Mouse (Mus musculus) forebrain, embryonic 11.5 days (tissue): ENCODE data around the gene Cat. TPM values are rescaled to one million over a fixed set of nuclear protein-coding genes. Genes with fewer than 3 reads are reported as not detected.

Source experiments
- ATAC-seq: fragments of 200-750 bp; cut with Nextera tagmentation; replicated peaks from 2 replicates; pipeline ENCODE4 v1.8.0; 2017; ENCODE audit warnings: moderate TSS enrichment; ENCODE audit not compliant: low FRiP score
- DNase-seq: peaks from one replicate; pipeline ENCODE4 v3.0.0-alpha.2; 2017; ENCODE audit warnings: low spot score
- H3K27ac ChIP-seq: fragments of 300-500 bp; sonication (generic); 2 replicates; pipeline ENCODE4 v1.5.1; 2014; ENCODE audit warnings: low read depth, low read length
- H3K27me3 ChIP-seq: fragments of 300-500 bp; sonication (generic); 2 replicates; pipeline ENCODE4 v1.6.1; 2014; ENCODE audit warnings: mild to moderate bottlenecking, low read length, mixed read lengths; ENCODE audit not compliant: control insufficient read depth, insufficient read depth
- H3K36me3 ChIP-seq: fragments of 300-500 bp; sonication (generic); 2 replicates; pipeline ENCODE4 v1.6.1; 2014; ENCODE audit warnings: mild to moderate bottlenecking, low read length, moderate library complexity, mixed read lengths; ENCODE audit not compliant: control insufficient read depth, insufficient read depth
- H3K4me1 ChIP-seq: fragments of 300-500 bp; sonication (generic); replicated peaks from 2 replicates; pipeline ENCODE4 v1.6.1; 2014; ENCODE audit warnings: low read length, mixed read lengths; ENCODE audit not compliant: control insufficient read depth, insufficient read depth
- H3K4me2 ChIP-seq: fragments of 300-500 bp; sonication (generic); 2 replicates; pipeline ENCODE4 v1.6.1; 2014; ENCODE audit warnings: low read depth, mild to moderate bottlenecking, low read length, moderate library complexity, mixed read lengths; ENCODE audit not compliant: severe bottlenecking
- H3K4me3 ChIP-seq: fragments of 300-500 bp; sonication (generic); 2 replicates; pipeline ENCODE4 v1.5.1; 2014; ENCODE audit warnings: low read depth, low read length
- H3K9ac ChIP-seq: fragments of 300-500 bp; sonication (generic); 2 replicates; pipeline ENCODE4 v1.6.1; 2014; ENCODE audit warnings: low read length
- H3K9me3 ChIP-seq: fragments of 300-500 bp; sonication (generic); 2 replicates; pipeline ENCODE4 v1.6.1; 2016; ENCODE audit warnings: low read length, mixed read lengths; ENCODE audit not compliant: control insufficient read depth
- WGBS: fragments of 180-500 bp; shearing (Covaris S2); extraction: QIAGEN DNeasy Blood & Tissue Kit; methylation state at CpG from one replicate; pipeline ENCODE4 v1.1.7; 2014; 5-methylcytosine and 5-hydroxymethylcytosine counted together
- polyA plus RNA-seq: library from polyadenylated mRNA; unstranded; fragments of >200 nt; fragmentation: Nextera tagmentation; extraction: Ambion mirVana; gene quantifications from 2 replicates; pipeline ENCODE4 v1.2.1, GENCODE M21; 2014

Gene Cat
- polyA plus RNA-seq, 1 experiment from 2014 or later = 139 TPM

DNA sequence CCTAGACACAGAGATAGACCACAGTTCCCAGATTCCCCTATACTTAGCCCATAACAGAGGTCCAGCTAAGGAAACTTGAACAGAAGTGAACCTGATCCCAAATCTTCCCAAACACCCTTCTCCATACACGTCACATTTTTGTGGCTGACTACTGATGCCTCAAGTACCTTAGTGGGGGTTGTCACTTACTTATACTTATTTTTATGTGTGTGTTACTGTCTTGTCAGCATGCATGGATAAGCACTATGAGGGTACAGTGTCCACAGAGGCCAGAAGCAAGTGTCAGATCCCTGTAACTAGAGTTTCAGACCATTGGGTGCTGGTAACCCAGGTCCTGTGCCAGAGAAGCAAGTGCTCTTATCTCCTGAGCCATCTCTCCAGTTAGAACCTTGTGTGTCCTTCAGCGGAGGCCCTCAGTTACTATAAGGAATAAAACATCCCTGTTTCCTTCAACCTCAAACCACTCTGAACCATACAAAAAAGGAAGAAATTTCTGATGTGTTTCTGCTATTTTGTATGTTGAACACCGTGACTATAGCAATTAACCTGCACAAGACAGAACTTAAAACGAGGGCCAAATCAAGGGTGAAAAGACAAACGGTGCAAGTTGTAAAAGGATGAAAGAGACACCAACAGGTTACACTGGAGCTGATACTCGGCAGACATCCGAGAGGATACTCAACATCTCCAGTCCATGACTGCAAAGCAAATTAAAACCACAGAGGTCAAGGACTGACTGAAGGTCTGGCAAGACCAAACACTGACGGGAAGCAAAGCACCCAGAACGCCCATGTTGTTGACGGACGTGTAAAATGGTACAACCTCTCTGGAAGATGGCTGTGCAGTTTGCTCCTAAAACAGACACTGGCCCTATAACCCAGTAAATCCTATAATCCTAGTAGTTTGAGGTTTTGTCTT lies 3.4 kb downstream of the Cat start:
- H3K27me3 ChIP-seq = no peaks in the 10 kb centered on the region
- no peak overlapping the region for H3K4me3 ChIP-seq
- no peaks in the 10 kb centered on the region for H3K36me3 ChIP-seq
- no peak for DNase-seq
- no peak for ATAC-seq
- no peak overlapping the region for H3K27ac ChIP-seq
- 92% methylated on average over 11 of the region's 11 CpGs for WGBS
- H3K4me1 ChIP-seq = peaks cover 5% of the 10 kb centered on the region; the same call in 1 of the 2 replicates
- no peak overlapping the region for H3K4me2 ChIP-seq
- H3K9me3 ChIP-seq = no peaks in the 10 kb centered on the region
- H3K9ac ChIP-seq = no peak overlapping the region

- Histone ChIP-seq H3K27me3 (no peaks in the 10 kb centered on the region), H3K4me3 (no peak overlapping the region), H3K9me3 (no peaks in the 10 kb centered on the region), H3K36me3 (no peaks in the 10 kb centered on the region), H3K9ac (no peak overlapping the region), H3K27ac (no peak overlapping the region), H3K4me2 (no peak overlapping the region), H3K4me1 (peaks cover 5% of the 10 kb centered on the region; the same call in 1 of the 2 replicates)
- WGBS = 92% methylated on average over 4 of the region's 4 CpGs
- no peak for ATAC-seq
- no peak for DNase-seq
Observed at GRCm38 (mm10) chr2:103480871-103481270, 4.1 kb downstream of the Cat start.

DNA sequence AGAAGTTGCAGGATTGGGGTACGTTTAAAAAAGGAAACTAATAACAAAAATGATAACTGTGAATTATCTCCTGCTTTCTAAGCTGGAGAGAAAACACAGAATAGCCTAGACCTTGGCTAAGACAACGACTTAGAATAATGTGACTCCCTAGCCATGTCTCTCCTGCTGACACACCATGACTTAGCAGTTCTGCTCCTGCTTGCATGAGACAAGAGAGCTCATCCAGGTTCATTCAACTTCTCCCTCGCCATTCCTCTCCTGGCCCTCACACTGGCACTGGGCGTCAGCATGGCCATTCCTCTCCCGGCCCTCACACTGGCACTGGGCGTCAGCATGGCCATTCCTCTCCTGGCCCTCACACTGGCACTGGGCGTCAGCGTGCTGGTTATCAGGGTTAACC lies 4.7 kb downstream of the Cat start:
- no peak for DNase-seq

GRCm38 (mm10) chr2:103478326-103478725 lies 6.6 kb downstream of the Cat start:
- Histone ChIP-seq H3K9ac (no peak overlapping the region), H3K4me1 (no peaks in the 10 kb centered on the region; the same call in 1 of the 2 replicates), H3K4me2 (no peak overlapping the region), H3K36me3 (peaks cover 2% of the 10 kb centered on the region; the same call in 1 of the 2 replicates), H3K9me3 (no peaks in the 10 kb centered on the region), H3K27me3 (no peaks in the 10 kb centered on the region), H3K27ac (no peak overlapping the region), H3K4me3 (no peak overlapping the region)
- WGBS = 97% methylated on average over 3 of the region's 3 CpGs
- ATAC-seq (no peak), DNase-seq (no peak)

More for the DNA sequence above, 4.7 kb downstream of the Cat start:
- no peak overlapping the region for H3K9ac ChIP-seq
- no peak overlapping the region for H3K4me2 ChIP-seq
- H3K9me3 ChIP-seq = no peaks in the 10 kb centered on the region
- no peaks in the 10 kb centered on the region for H3K36me3 ChIP-seq
- no peak overlapping the region for H3K4me3 ChIP-seq
- H3K27ac ChIP-seq = no peak overlapping the region
- H3K4me1 ChIP-seq = peaks cover 5% of the 10 kb centered on the region; the same call in 1 of the 2 replicates
- H3K27me3 ChIP-seq = no peaks in the 10 kb centered on the region
- ATAC-seq = no peak
- WGBS = 85% methylated on average over 8 of the region's 8 CpGs

- peak; percentile 31 for DNase-seq
- Histone ChIP-seq H3K4me1 (no peaks in the 10 kb centered on the region), H3K9ac (no peak overlapping the region), H3K4me2 (no peak overlapping the region), H3K36me3 (peaks cover 2% of the 10 kb centered on the region; the same call in 1 of the 2 replicates), H3K4me3 (no peak overlapping the region), H3K27me3 (no peaks in the 10 kb centered on the region), H3K9me3 (no peaks in the 10 kb centered on the region), H3K27ac (no peak overlapping the region)
- no peak for ATAC-seq
- 85% methylated on average over 4 of the region's 4 CpGs for WGBS
Observed at GRCm38 (mm10) chr2:103477456-103477855, 7.5 kb downstream of the Cat start.

GRCm38 (mm10) chr2:103476657-103477056 lies 8.3 kb downstream of the Cat start:
- no peaks in the 10 kb centered on the region for H3K4me1 ChIP-seq
- no peaks in the 10 kb centered on the region for H3K27me3 ChIP-seq
- no peak for DNase-seq
- H3K27ac ChIP-seq = no peak overlapping the region
- no peak for ATAC-seq
- WGBS = 93% methylated on average over 11 of the region's 11 CpGs
- H3K9me3 ChIP-seq = no peaks in the 10 kb centered on the region
- no peak overlapping the region for H3K4me3 ChIP-seq
- H3K9ac ChIP-seq = no peak overlapping the region
- H3K36me3 ChIP-seq = peaks cover 2% of the 10 kb centered on the region; the same call in 1 of the 2 replicates
- no peak overlapping the region for H3K4me2 ChIP-seq

DNA sequence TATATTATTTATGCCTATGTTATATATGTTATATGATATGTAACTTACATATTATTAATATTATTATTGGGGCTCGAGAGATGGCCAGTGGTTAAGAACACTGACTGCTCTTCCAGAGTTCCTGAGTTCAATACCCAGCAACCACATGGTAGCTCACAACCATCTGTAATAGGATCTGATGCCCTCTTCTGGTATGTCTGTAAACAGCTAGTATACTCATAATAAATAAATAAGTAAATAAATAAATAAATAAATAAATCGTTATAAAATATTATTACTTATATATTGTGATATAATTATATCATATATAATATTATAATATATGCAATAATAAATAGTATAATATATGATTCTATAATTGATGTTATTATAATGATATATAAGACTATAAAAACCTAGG lies 8.8 kb downstream of the Cat start:
- H3K4me3 ChIP-seq = no peak overlapping the region
- WGBS = 90% methylated on average over 2 of the region's 2 CpGs
- H3K36me3 ChIP-seq = peaks cover 2% of the 10 kb centered on the region; the same call in 1 of the 2 replicates
- H3K9me3 ChIP-seq = no peaks in the 10 kb centered on the region
- no peaks in the 10 kb centered on the region for H3K27me3 ChIP-seq
- no peak overlapping the region for H3K9ac ChIP-seq
- H3K4me2 ChIP-seq = no peak overlapping the region
- no peak overlapping the region for H3K27ac ChIP-seq
- DNase-seq (no peak), ATAC-seq (no peak)
- no peaks in the 10 kb centered on the region for H3K4me1 ChIP-seq

- H3K9me3 ChIP-seq = no peaks in the 10 kb centered on the region
- no peak for DNase-seq
- H3K27ac ChIP-seq = no peak overlapping the region
- 97% methylated on average over 3 of the region's 3 CpGs for WGBS
- H3K9ac ChIP-seq = no peak overlapping the region
- H3K4me2 ChIP-seq = no peak overlapping the region
- H3K27me3 ChIP-seq = no peaks in the 10 kb centered on the region
- H3K36me3 ChIP-seq = peaks cover 2% of the 10 kb centered on the region; the same call in 1 of the 2 replicates
- no peaks in the 10 kb centered on the region for H3K4me1 ChIP-seq
- ATAC-seq = no peak
- no peak overlapping the region for H3K4me3 ChIP-seq
Observed at GRCm38 (mm10) chr2:103473362-103473761, 11.6 kb downstream of the Cat start.
